Mouse (Mus musculus): ENCODE results near the gene Slc38a11. TPM values are rescaled to one million over a fixed set of nuclear protein-coding genes. Genes with fewer than 3 reads are reported as not detected.

The Slc38a11 gene
- 1.3 and 2.3 TPM in 2 replicates for polyA plus RNA-seq (2014; fragmentation: Nextera tagmentation; extraction: Ambion mirVana)

DNA sequence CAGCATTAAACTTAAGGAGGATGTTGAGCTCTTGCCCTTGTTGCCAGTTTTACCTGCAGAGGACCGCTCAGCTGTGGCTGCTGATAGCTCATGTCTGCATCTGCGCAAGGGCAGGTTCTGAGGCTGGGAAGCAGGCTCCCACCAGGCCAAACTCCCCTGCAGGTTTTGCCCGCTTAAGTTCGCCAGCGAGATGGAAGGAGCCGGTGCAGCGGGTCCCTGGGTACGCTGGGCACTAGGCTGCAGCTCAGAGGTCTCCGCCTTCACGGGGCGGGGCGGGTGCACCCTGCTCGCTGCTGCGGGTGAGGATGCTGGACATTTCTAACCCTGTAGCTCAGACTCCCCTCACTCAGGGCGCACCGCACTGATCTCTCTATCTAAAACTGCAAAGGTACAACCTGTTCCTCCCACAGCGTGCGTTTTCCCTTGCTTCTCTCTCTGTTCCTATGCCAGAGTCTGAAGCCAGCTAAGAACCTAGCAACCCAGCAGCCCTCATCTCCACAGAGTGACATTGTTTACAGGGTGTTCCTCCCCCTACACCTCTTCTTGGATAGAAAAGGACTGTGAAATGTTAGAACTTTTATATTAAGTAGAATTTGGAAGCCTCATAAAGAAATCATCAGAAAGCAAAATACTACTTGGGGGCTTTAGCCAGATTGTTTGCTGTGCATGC is at the start of gene Slc38a11:
Slc38a11 (minus strand) TSS at position 207 of the 670 bp plus-strand sequence.
- ATAC-seq (ENCODE audit: low FRiP score, low TSS enrichment) (peak; percentile 46; the same call in 1 of the 2 replicates), DNase-seq (peak; percentile 55)
- no peaks in the 10 kb centered on the region for H3K27me3 ChIP-seq (ENCODE audit: control insufficient read depth, insufficient read depth, low read length)
- peak within 1 kb of the TSS; percentile 30; the same call in 1 of the 2 replicates for H3K9ac ChIP-seq (replicated peaks; ENCODE audit: low read length)
- no peak within 1 kb of the TSS for H3K27ac ChIP-seq (replicated peaks; ENCODE audit: low read depth, low read length)
- H3K4me1 ChIP-seq (ENCODE audit: control insufficient read depth, insufficient read depth, low read length), result peaks cover 19% of the 10 kb centered on the region
- no peaks in the 10 kb centered on the region for H3K36me3 ChIP-seq (ENCODE audit: control insufficient read depth, insufficient read depth, low read length)
- no peaks in the 10 kb centered on the region for H3K9me3 ChIP-seq (ENCODE audit: control insufficient read depth, low read length)
- peak within 1 kb of the TSS; percentile 17; the same call in 1 of the 2 replicates for H3K4me3 ChIP-seq (replicated peaks; ENCODE audit: low read depth, low read length)
- H3K4me2 ChIP-seq (ENCODE audit: low read length), result peak within 1 kb of the TSS; percentile 59
- 5% methylated on average over 18 of the region's 18 CpGs for WGBS

DNA sequence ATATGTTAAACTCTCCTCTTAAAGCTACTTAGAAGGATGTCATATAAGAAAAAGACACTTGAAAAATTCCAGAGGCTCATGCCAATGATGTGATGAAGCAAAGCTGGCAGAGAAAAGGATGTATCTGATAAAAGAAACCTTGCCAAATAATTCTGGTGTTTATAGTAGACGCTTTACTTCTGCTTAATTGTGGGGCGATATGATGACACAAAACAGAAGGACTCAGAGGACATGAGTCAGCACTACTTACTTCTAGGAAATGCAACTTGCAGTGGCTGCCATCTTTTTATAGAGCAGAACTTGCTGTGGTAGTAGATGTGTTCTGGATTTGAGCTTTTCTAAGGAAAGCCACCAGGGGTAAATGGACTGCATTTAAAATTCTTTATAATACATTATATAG is 43.3 kb upstream of the Slc38a11 start:
- no peaks in the 10 kb centered on the region for H3K27me3 ChIP-seq (ENCODE audit: control insufficient read depth, insufficient read depth, low read length)
- H3K36me3 ChIP-seq (ENCODE audit: control insufficient read depth, insufficient read depth, low read length), result no peaks in the 10 kb centered on the region
- no peak overlapping the region for H3K9ac ChIP-seq (replicated peaks; ENCODE audit: low read length)
- no peaks in the 10 kb centered on the region for H3K4me1 ChIP-seq (ENCODE audit: control insufficient read depth, insufficient read depth, low read length)
- no peak overlapping the region for H3K27ac ChIP-seq (replicated peaks; ENCODE audit: low read depth, low read length)
- H3K9me3 ChIP-seq (ENCODE audit: control insufficient read depth, low read length), result no peaks in the 10 kb centered on the region
- 94% methylated on average over 2 of the region's 2 CpGs for WGBS
- DNase-seq, result no peak
- ATAC-seq (ENCODE audit: low FRiP score, low TSS enrichment), result no peak
- H3K4me3 ChIP-seq (replicated peaks; ENCODE audit: low read depth, low read length), result no peak overlapping the region
- no peak overlapping the region for H3K4me2 ChIP-seq (ENCODE audit: low read length)

DNA sequence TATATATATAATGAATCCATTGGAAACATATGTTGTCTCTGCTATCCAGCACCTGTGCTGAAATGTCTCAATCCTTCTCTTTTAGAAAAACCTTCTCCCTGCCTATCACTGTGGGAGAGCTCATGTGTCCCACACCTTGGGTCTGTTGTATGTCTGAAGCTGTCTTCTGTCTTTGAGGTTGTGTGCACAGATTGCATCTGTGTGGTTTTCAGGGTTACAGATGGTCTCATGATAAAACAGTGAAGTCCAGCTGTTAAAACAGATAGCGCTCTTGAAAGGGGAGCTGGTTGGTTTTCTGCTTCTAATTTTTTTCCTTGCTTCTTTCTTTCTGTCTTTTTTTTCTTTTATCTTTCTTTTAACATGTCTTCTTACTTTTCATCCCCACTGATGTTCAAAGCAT is 41.6 kb upstream of the Slc38a11 start:
- H3K27me3 ChIP-seq (ENCODE audit: control insufficient read depth, insufficient read depth, low read length), result no peaks in the 10 kb centered on the region
- no peaks in the 10 kb centered on the region for H3K4me1 ChIP-seq (ENCODE audit: control insufficient read depth, insufficient read depth, low read length)
- no peaks in the 10 kb centered on the region for H3K9me3 ChIP-seq (ENCODE audit: control insufficient read depth, low read length)
- H3K27ac ChIP-seq (replicated peaks; ENCODE audit: low read depth, low read length), result no peak overlapping the region
- no peaks in the 10 kb centered on the region for H3K36me3 ChIP-seq (ENCODE audit: control insufficient read depth, insufficient read depth, low read length)
- H3K9ac ChIP-seq (replicated peaks; ENCODE audit: low read length), result no peak overlapping the region
- no peak overlapping the region for H3K4me3 ChIP-seq (replicated peaks; ENCODE audit: low read depth, low read length)
- ATAC-seq (ENCODE audit: low FRiP score, low TSS enrichment) (no peak), DNase-seq (no peak)
- WGBS, result 93% methylated on average over 1 of the region's 1 CpGs
- H3K4me2 ChIP-seq (ENCODE audit: low read length), result no peak overlapping the region

DNA sequence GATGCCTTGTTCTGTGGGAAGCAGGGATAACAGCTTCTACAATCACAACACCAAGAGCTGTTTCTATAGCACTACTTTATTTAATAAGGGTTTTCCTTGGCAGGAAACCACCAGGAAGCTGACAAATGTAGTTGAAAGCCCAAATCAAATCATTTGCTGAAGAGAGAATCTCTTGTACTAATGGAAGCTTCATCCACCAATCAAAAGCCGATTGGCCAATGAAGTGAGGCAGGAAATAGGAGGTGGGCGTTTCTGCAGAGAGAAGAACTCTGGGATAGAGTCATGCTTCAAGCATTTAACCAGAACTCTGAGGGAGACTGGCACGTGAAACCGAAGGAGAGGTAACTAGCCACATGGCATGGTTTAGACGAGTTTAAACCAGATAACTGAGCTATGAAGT is 38.2 kb upstream of the Slc38a11 start:
- whole genome bisulfite sequencing, result 86% methylated on average over 5 of the region's 5 CpGs
- DNase-seq (no peak), ATAC-seq (ENCODE audit: low FRiP score, low TSS enrichment) (no peak)
- no peaks in the 10 kb centered on the region for H3K9me3 ChIP-seq (ENCODE audit: control insufficient read depth, low read length)
- no peak overlapping the region for H3K9ac ChIP-seq (replicated peaks; ENCODE audit: low read length)
- no peaks in the 10 kb centered on the region for H3K36me3 ChIP-seq (ENCODE audit: control insufficient read depth, insufficient read depth, low read length)
- no peak overlapping the region for H3K27ac ChIP-seq (replicated peaks; ENCODE audit: low read depth, low read length)
- no peak overlapping the region for H3K4me2 ChIP-seq (ENCODE audit: low read length)
- no peak overlapping the region for H3K4me3 ChIP-seq (replicated peaks; ENCODE audit: low read depth, low read length)
- H3K27me3 ChIP-seq (ENCODE audit: control insufficient read depth, insufficient read depth, low read length), result no peaks in the 10 kb centered on the region
- no peaks in the 10 kb centered on the region for H3K4me1 ChIP-seq (ENCODE audit: control insufficient read depth, insufficient read depth, low read length)

DNA sequence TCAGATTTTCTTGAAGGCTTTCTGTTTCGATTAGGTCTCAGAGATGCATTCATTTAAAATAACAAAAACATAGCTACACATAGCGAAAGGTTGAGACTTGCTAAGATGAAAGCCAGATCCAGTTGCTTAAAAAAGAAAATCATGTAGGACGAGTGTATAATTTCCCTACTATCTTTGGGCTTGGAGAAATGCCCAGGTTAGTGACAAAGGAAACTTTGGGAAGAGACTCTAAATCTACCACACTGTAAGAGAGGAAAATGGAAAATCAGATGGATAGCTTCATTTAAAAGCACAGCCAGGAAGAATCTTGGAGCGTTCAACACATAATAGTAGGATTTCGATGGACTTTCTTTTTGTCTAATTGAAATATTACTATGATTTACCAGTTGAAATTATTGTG is 36.1 kb upstream of the Slc38a11 start:
- H3K27me3 ChIP-seq (ENCODE audit: control insufficient read depth, insufficient read depth, low read length), result no peaks in the 10 kb centered on the region
- no peak overlapping the region for H3K27ac ChIP-seq (replicated peaks; ENCODE audit: low read depth, low read length)
- H3K4me1 ChIP-seq (ENCODE audit: control insufficient read depth, insufficient read depth, low read length), result no peaks in the 10 kb centered on the region
- no peak overlapping the region for H3K4me2 ChIP-seq (ENCODE audit: low read length)
- no peak for DNase-seq
- no peak for ATAC-seq (ENCODE audit: low FRiP score, low TSS enrichment)
- 91% methylated on average over 5 of the region's 5 CpGs for WGBS
- no peaks in the 10 kb centered on the region for H3K9me3 ChIP-seq (ENCODE audit: control insufficient read depth, low read length)
- H3K36me3 ChIP-seq (ENCODE audit: control insufficient read depth, insufficient read depth, low read length), result no peaks in the 10 kb centered on the region
- H3K4me3 ChIP-seq (replicated peaks; ENCODE audit: low read depth, low read length), result no peak overlapping the region
- no peak overlapping the region for H3K9ac ChIP-seq (replicated peaks; ENCODE audit: low read length)

DNA sequence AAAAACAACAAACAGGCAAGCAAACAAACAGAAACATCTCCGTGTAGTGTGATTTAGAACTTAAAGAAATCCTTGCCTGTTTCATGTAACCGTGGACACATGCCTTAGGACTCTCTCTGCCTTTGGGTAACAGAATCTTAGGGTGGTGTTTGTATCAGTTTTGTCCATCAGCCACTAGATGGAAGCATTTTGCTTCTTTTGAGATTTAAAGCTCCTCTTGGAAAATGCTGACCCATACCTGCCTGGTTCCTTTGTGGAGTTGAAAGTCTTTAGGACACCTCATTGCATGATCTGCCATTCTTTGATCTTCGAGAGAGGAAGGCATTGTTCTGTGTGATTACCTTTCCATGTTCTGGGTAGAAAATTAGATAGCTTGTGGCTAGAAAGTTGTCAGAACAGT is 32.3 kb upstream of the Slc38a11 start:
- Histone ChIP-seq H3K9ac (replicated peaks; ENCODE audit: low read length) (no peak overlapping the region), H3K9me3 (ENCODE audit: control insufficient read depth, low read length) (no peaks in the 10 kb centered on the region), H3K27ac (replicated peaks; ENCODE audit: low read depth, low read length) (no peak overlapping the region), H3K4me1 (ENCODE audit: control insufficient read depth, insufficient read depth, low read length) (no peaks in the 10 kb centered on the region), H3K27me3 (ENCODE audit: control insufficient read depth, insufficient read depth, low read length) (no peaks in the 10 kb centered on the region), H3K36me3 (ENCODE audit: control insufficient read depth, insufficient read depth, low read length) (no peaks in the 10 kb centered on the region), H3K4me3 (replicated peaks; ENCODE audit: low read depth, low read length) (no peak overlapping the region), H3K4me2 (ENCODE audit: low read length) (no peak overlapping the region)
- 15% methylated on average over 3 of the region's 3 CpGs for WGBS
- DNase-seq (peak; percentile 86), ATAC-seq (ENCODE audit: low FRiP score, low TSS enrichment) (peak; percentile 55; the same call in 1 of the 2 replicates)

DNA sequence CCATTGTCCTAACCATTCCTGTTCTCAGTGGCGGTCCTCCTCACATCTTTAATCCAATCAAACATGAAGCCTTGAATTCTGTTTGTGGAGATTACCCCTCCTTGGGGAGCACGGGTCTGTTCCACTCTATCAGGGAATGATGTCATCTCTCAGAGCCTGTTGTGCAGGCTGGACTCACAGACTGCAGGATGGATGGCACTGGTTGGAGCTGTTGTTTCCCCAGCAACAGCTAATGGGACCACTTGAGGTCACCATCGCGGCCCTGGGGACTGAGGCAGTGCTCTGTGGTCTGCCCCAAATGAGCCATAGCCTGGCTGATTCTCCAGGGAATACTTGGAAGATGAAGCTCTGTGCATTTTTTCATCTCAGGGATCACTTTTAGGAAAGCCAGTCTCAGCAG is 29.2 kb upstream of the Slc38a11 start:
- no peak; the same call in 1 of the 2 replicates for ATAC-seq (ENCODE audit: low FRiP score, low TSS enrichment)

DNA sequence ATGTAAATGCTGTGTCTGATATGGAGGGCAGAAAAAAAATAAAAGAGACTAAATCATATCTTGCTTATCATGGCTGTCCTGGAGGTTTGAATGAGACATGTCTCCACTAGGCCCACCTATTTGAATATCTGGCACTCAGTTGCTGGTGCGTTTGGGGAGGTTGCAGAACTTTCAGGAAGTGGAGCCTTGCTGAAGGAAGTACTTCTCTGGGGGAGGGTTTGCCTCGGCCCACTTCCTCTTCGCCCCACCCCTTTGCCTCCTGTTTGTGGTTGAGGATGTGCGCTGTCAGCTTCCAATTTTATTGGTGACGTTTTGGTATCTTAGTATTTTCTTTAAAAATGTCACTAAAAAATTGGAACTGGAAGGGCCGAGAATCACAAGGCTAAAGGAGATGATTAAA is 27.5 kb upstream of the Slc38a11 start:
- H3K36me3 ChIP-seq (ENCODE audit: control insufficient read depth, insufficient read depth, low read length), result no peaks in the 10 kb centered on the region
- H3K4me1 ChIP-seq (ENCODE audit: control insufficient read depth, insufficient read depth, low read length), result no peaks in the 10 kb centered on the region
- H3K27ac ChIP-seq (replicated peaks; ENCODE audit: low read depth, low read length), result no peak overlapping the region
- WGBS, result 93% methylated on average over 6 of the region's 6 CpGs
- no peaks in the 10 kb centered on the region for H3K27me3 ChIP-seq (ENCODE audit: control insufficient read depth, insufficient read depth, low read length)
- no peaks in the 10 kb centered on the region for H3K9me3 ChIP-seq (ENCODE audit: control insufficient read depth, low read length)
- H3K4me2 ChIP-seq (ENCODE audit: low read length), result no peak overlapping the region
- ATAC-seq (ENCODE audit: low FRiP score, low TSS enrichment), result no peak
- H3K9ac ChIP-seq (replicated peaks; ENCODE audit: low read length), result no peak overlapping the region
- no peak overlapping the region for H3K4me3 ChIP-seq (replicated peaks; ENCODE audit: low read depth, low read length)
- no peak for DNase-seq

More for the DNA sequence above, 29.2 kb upstream of the Slc38a11 start:
- Histone ChIP-seq H3K4me3 (replicated peaks; ENCODE audit: low read depth, low read length) (no peak overlapping the region), H3K9me3 (ENCODE audit: control insufficient read depth, low read length) (no peaks in the 10 kb centered on the region), H3K36me3 (ENCODE audit: control insufficient read depth, insufficient read depth, low read length) (no peaks in the 10 kb centered on the region), H3K4me1 (ENCODE audit: control insufficient read depth, insufficient read depth, low read length) (no peaks in the 10 kb centered on the region), H3K27me3 (ENCODE audit: control insufficient read depth, insufficient read depth, low read length) (no peaks in the 10 kb centered on the region), H3K9ac (replicated peaks; ENCODE audit: low read length) (no peak overlapping the region), H3K4me2 (ENCODE audit: low read length) (no peak overlapping the region), H3K27ac (replicated peaks; ENCODE audit: low read depth, low read length) (no peak overlapping the region)
- DNase-seq, result peak; percentile 14
- 49% methylated on average over 4 of the region's 4 CpGs for WGBS

DNA sequence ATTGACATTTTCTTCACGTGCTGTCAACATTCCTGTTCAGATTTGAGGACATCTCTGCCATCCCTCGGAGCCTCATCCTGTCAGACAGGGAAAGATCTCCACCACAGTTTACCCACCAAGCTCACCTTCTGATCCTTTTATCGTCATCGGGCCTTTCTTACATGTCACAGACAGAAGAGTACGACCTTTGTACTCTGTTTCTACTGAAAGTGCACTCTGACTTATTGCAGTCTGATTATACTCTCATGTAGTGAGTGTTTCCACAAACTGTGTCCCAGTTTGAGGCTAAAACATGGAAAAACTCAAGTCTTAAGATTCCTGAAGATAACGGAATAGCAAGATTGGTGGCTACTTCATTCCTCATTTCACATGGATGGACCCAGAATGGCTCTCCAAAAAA is 21.0 kb upstream of the Slc38a11 start:
- 86% methylated on average over 6 of the region's 6 CpGs for WGBS
- no peaks in the 10 kb centered on the region for H3K9me3 ChIP-seq (ENCODE audit: control insufficient read depth, low read length)
- H3K9ac ChIP-seq (replicated peaks; ENCODE audit: low read length), result no peak overlapping the region
- H3K4me2 ChIP-seq (ENCODE audit: low read length), result no peak overlapping the region
- no peaks in the 10 kb centered on the region for H3K4me1 ChIP-seq (ENCODE audit: control insufficient read depth, insufficient read depth, low read length)
- H3K4me3 ChIP-seq (replicated peaks; ENCODE audit: low read depth, low read length), result no peak overlapping the region
- no peaks in the 10 kb centered on the region for H3K27me3 ChIP-seq (ENCODE audit: control insufficient read depth, insufficient read depth, low read length)
- DNase-seq (no peak), ATAC-seq (ENCODE audit: low FRiP score, low TSS enrichment) (no peak)
- H3K36me3 ChIP-seq (ENCODE audit: control insufficient read depth, insufficient read depth, low read length), result no peaks in the 10 kb centered on the region
- no peak overlapping the region for H3K27ac ChIP-seq (replicated peaks; ENCODE audit: low read depth, low read length)
